Mouse (Mus musculus): ENCODE measurements around the gene Magi1. TPM values are rescaled to one million over a fixed set of nuclear protein-coding genes. Genes with fewer than 3 reads are reported as not detected.

The Magi1 gene
- polyA plus RNA-seq, 1 experiment from 2014 or later, result 19.9 TPM

DNA sequence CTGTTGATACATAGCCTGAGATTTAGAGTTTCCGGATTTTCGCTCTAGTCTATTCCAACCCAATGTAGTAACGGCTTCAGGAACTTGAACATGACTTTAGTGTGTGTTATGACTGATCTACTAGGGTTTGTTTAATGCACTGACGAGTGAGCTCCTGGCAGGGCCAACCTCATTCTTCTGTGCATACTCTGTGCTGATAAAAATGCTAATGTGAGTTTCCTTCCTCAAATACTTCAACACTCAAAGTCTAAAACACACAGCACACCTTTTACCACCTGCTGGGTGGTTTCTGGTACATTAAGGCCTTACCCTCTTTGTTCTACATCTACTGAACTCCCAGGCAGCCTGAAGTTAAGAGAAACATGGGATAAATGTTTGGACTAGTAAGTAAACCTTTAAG lies 157.0 kb downstream of the Magi1 start:
- Histone ChIP-seq H3K27me3 (no peaks in the 10 kb centered on the region), H3K9ac (no peak overlapping the region; the same call in 1 of the 2 replicates), H3K36me3 (no peaks in the 10 kb centered on the region), H3K9me3 (no peaks in the 10 kb centered on the region), H3K27ac (no peak overlapping the region), H3K4me3 (no peak overlapping the region), H3K4me2 (replicated peaks) (no peak overlapping the region), H3K4me1 (peaks cover 32% of the 10 kb centered on the region)
- ATAC-seq (ENCODE audit: insufficient number of reproducible peaks, insufficient read depth, low FRiP score, low TSS enrichment), result no peak
- WGBS, result 88% methylated on average over 4 of the region's 4 CpGs

DNA sequence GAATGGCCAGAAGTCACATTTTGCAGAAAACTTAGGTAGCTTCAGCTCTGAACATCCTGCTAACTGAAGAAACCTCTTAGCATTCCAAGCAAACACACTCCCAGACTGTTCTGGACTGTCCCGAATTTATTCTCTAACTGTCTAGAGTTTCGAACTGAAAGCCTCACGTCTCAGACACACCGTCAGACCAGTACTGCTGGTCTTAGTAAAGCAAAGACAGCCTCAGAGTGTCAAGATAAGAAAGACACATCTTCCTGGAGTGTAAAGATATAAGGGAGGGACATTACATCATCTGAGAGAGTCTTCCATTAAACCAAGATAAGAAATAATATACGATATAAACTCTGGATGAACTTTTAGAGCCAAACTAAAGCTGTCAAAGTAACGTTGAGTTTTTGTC lies 158.6 kb downstream of the Magi1 start:
- Histone ChIP-seq H3K27ac (no peak overlapping the region; the same call in 1 of the 2 replicates), H3K27me3 (no peaks in the 10 kb centered on the region), H3K4me3 (no peak overlapping the region), H3K4me2 (replicated peaks) (no peak overlapping the region), H3K9ac (no peak overlapping the region), H3K9me3 (no peaks in the 10 kb centered on the region), H3K4me1 (peaks cover 41% of the 10 kb centered on the region), H3K36me3 (no peaks in the 10 kb centered on the region)
- 55% methylated on average over 6 of the region's 6 CpGs for WGBS
- no peak for ATAC-seq (ENCODE audit: insufficient number of reproducible peaks, insufficient read depth, low FRiP score, low TSS enrichment)

DNA sequence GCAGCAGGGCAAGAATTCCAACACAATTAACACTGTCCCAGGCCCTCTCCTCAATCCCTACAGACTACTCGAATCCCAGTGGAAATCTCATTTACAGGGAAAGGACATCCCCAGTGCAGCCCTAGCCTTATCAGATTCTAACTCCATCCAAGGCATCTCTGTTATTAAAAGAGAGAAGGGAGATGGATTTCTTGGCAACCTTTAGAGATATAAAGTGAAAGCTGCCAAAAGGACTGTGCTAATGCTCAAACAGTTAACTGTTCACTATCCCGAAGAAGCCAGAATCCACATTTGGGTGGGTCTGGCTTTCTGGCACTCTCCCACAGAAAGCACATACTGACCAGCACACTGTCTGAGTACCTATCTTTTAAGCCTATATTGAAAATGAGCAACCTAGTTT lies 159.4 kb downstream of the Magi1 start:
- H3K9ac ChIP-seq, result no peak overlapping the region
- H3K4me1 ChIP-seq, result peaks cover 41% of the 10 kb centered on the region
- no peak for ATAC-seq (ENCODE audit: insufficient number of reproducible peaks, insufficient read depth, low FRiP score, low TSS enrichment)
- 60% methylated on average over 2 of the region's 2 CpGs for WGBS
- H3K9me3 ChIP-seq, result no peaks in the 10 kb centered on the region
- H3K4me2 ChIP-seq (replicated peaks), result no peak overlapping the region
- no peak overlapping the region for H3K4me3 ChIP-seq
- no peaks in the 10 kb centered on the region for H3K27me3 ChIP-seq
- no peaks in the 10 kb centered on the region for H3K36me3 ChIP-seq
- no peak overlapping the region for H3K27ac ChIP-seq

DNA sequence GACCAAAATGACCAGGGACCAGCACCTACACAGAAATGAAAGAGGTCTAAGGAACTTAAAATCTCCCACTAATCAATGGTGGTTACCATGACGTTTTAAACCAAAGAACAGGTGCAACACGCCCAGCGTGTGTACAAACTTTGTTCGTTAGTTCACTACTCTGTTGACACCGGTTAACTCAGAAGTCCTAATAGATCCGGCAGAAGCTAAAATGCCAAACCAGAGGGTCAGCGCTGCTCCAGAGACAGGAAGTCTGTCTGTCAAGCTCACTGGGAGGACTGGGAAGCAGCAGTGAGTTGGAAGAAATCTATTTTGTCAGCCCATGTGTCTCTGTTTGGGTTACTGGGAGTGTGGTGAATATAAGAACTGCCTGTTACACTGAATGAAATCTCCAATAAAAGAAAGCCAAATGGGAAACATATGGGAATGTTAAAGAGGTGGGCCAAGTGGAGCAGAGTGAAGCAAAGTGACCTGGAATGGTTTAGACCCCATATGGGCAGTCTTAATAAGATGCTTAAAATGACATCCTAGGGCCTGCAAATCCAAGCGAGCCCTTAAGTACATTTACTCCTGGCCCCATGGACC lies 161.1 kb downstream of the Magi1 start:
- Histone ChIP-seq H3K9ac (no peak overlapping the region), H3K4me1 (peaks cover 27% of the 10 kb centered on the region), H3K4me2 (replicated peaks) (0 out of 2 replicates have a peak overlapping the region, but pooled peaks have one; percentile 21), H3K36me3 (no peaks in the 10 kb centered on the region), H3K9me3 (no peaks in the 10 kb centered on the region), H3K27me3 (no peaks in the 10 kb centered on the region), H3K4me3 (no peak overlapping the region), H3K27ac (peak overlapping the region; percentile 50)
- no peak for ATAC-seq (ENCODE audit: insufficient number of reproducible peaks, insufficient read depth, low FRiP score, low TSS enrichment)
- 37% methylated on average over 8 of the region's 8 CpGs for WGBS

DNA sequence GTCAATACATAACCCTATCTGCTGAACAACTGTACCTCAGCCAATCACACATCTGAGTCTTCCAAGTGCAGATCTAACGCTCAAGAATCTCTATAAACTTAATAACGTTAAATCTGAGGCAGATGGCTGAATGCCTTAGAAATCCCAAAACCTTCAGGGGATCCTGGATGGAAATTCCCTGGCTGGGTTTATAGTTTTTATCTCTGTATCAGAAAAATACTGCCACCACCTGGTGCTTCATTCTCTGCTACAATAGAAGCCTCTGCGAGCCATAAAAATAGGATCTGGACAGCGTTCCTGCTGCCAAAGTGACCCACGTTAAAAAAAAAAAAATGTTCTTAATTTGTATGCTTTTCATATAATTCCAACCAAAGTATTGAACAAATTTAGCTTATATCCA lies 162.2 kb downstream of the Magi1 start:
- no peaks in the 10 kb centered on the region for H3K27me3 ChIP-seq
- no peaks in the 10 kb centered on the region for H3K36me3 ChIP-seq
- no peak overlapping the region for H3K4me3 ChIP-seq
- peaks cover 27% of the 10 kb centered on the region for H3K4me1 ChIP-seq
- WGBS, result 52% methylated on average over 5 of the region's 5 CpGs
- H3K27ac ChIP-seq, result no peak overlapping the region
- H3K4me2 ChIP-seq (replicated peaks), result no peak overlapping the region
- no peak for ATAC-seq (ENCODE audit: insufficient number of reproducible peaks, insufficient read depth, low FRiP score, low TSS enrichment)
- H3K9me3 ChIP-seq, result no peaks in the 10 kb centered on the region
- H3K9ac ChIP-seq, result no peak overlapping the region

DNA sequence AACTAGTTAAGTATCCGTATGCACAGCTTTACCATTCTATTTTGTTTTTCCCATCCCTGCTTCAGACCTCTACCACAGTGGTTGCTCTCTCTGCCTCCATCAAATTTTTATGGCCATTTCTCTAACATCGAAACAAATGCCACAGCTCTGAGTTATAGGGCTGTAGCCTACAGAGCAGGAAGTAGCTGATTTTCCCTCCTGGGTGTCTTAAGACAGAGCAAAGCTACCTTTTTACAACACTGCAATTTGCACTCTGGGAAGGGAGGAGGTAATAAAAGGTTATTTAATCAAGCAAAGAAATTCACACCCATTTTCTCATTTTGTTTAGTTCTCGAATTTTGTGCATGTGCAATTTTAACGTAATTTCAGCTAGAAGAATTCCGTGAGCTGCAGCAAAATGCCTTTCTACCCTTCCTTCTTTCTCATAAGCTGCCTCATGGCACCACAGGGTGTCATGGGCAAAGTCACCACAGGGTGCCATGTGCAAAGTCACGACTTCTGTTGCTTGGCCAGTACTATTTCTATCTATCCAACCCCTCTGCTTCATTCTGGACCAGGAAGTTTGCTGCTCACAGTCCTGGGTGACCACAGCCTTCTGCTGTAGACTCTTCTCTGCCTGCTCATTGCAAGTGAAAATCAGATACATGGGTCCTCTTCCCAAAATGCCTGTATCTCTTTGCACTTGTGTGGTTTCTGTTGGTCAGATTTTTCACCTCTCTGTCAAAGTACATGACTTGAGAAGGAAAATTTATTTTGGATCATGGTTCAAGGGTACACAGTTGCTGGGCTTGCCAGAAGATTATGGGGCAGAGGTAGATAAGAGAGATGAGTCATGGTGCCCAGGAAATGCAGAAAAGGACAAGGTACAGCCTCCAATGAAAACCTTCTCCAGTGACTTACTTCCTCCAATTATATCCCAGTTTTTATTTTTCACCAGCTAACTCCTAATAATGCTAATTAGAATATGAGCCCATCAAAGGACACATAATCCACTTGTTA lies 167.0 kb downstream of the Magi1 start:
- no peaks in the 10 kb centered on the region for H3K36me3 ChIP-seq
- WGBS, result 83% methylated on average over 6 of the region's 6 CpGs

DNA sequence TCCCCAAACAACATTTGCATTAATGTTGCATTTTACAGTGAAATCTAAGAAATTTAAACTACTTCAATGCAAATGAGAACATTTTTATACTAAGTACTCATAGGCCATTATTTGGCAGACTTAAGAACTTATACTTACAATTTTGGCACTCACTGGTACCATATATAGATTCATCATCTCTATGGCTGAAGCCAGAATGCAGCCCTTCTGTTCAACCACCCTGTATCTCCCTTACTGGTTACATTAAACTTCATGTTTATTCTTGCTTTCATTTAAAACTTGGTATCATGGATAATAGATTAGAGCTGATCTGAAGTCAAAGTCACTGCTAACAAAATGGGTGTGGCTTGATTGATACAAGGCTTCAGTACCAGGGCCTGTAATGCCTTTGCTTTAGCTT lies 171.9 kb downstream of the Magi1 start:
- H3K4me2 ChIP-seq (replicated peaks), result no peak overlapping the region
- no peaks in the 10 kb centered on the region for H3K9me3 ChIP-seq
- no peak for ATAC-seq (ENCODE audit: insufficient number of reproducible peaks, insufficient read depth, low FRiP score, low TSS enrichment)
- H3K4me1 ChIP-seq, result peaks cover 11% of the 10 kb centered on the region; the same call in 1 of the 2 replicates
- no peak overlapping the region for H3K27ac ChIP-seq
- no peak overlapping the region for H3K9ac ChIP-seq
- no peaks in the 10 kb centered on the region for H3K36me3 ChIP-seq
- H3K27me3 ChIP-seq, result no peaks in the 10 kb centered on the region
- H3K4me3 ChIP-seq, result no peak overlapping the region

More for the DNA sequence above, 167.0 kb downstream of the Magi1 start:
- Histone ChIP-seq H3K4me3 (no peak overlapping the region), H3K9me3 (no peaks in the 10 kb centered on the region), H3K4me2 (replicated peaks) (no peak overlapping the region), H3K27me3 (no peaks in the 10 kb centered on the region), H3K4me1 (peaks cover 9% of the 10 kb centered on the region; the same call in 1 of the 2 replicates), H3K9ac (no peak overlapping the region), H3K27ac (no peak overlapping the region)
- no peak for ATAC-seq (ENCODE audit: insufficient number of reproducible peaks, insufficient read depth, low FRiP score, low TSS enrichment)

DNA sequence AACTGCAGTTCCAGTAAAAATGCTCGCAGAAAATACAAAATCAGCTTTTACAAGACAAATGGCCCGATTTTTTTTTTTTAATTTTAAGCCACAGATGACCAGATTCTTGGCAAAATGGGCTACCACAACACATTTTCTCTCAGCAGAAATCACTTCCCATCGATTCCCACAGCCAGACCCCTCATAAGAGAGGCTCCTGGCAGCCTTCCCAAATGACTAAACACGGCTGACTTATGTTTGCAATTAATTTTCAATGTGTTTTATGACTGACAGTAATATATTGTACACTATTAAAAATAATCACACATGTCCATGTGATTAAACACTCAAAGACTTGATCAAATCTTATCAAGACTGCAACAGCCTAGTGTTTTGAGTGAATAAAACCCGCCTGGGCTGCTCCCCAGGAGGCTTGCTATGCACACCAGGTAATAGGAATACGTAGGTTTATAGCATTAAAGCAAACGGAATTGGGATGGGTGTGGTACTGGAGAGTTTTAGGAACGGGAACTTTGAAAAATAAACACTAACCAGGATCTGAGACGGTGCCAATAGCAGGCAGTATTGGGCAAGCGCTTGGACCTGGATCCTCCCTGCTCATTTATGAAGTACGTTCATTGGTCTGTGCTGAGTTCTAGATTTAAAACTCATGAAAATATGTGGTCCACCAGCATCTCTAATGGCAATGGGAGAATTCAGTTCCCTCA lies 176.2 kb downstream of the Magi1 start:
- 61% methylated on average over 11 of the region's 11 CpGs for WGBS
- no peak for ATAC-seq (ENCODE audit: insufficient number of reproducible peaks, insufficient read depth, low FRiP score, low TSS enrichment)
- Histone ChIP-seq H3K27ac (no peak overlapping the region), H3K9ac (no peak overlapping the region), H3K4me3 (no peak overlapping the region), H3K4me1 (peaks cover 26% of the 10 kb centered on the region), H3K9me3 (no peaks in the 10 kb centered on the region), H3K27me3 (no peaks in the 10 kb centered on the region), H3K36me3 (no peaks in the 10 kb centered on the region), H3K4me2 (replicated peaks) (no peak overlapping the region)

DNA sequence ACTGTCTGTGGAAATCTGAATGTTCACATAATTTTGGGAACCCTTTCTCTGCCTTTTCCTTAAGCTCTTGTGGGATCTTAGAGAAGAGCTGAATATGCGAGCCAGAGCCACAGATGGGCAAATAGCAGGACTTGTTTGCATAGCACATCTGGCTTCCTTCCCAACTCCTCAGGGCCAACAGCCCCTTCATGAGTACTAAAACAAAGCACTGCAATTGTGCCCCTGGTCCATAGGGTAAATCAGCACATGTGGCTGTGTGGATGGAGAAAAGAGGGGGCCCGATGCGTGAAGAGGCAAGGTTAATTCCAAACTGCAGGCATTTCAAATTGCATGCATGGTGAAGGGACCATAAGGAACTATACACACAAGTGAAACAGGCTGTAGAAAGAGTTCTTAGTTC lies 180.1 kb downstream of the Magi1 start:
- no peaks in the 10 kb centered on the region for H3K36me3 ChIP-seq
- H3K27me3 ChIP-seq, result no peaks in the 10 kb centered on the region
- WGBS, result 26% methylated on average over 3 of the region's 3 CpGs
- no peak for ATAC-seq (ENCODE audit: insufficient number of reproducible peaks, insufficient read depth, low FRiP score, low TSS enrichment)
- no peak overlapping the region for H3K4me2 ChIP-seq (replicated peaks)
- no peaks in the 10 kb centered on the region for H3K9me3 ChIP-seq
- no peak overlapping the region for H3K4me3 ChIP-seq
- no peak overlapping the region for H3K9ac ChIP-seq
- peak overlapping the region; percentile 30; the same call in 1 of the 2 replicates for H3K27ac ChIP-seq
- peaks cover 38% of the 10 kb centered on the region for H3K4me1 ChIP-seq

DNA sequence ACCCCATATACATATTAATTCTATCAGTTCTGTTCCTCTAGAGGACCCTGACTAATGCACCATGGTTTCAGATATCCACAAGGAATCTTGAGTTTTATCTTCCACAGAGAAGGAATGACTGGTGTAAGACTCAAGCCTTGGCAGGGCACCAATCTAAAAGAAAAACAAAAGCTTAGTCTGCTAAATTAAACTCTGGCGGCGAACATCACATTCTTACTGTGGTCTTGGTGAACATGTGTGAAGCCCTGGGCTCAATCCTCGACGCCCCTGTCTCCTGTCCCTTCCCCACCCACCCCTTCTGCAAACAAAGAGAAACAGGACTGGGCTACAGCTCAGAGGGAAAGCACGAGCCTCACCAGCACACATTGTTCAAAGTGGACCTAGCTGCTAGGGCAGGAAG lies 182.5 kb downstream of the Magi1 start:
- no peaks in the 10 kb centered on the region for H3K36me3 ChIP-seq
- H3K4me2 ChIP-seq (replicated peaks), result no peak overlapping the region
- H3K27me3 ChIP-seq, result no peaks in the 10 kb centered on the region
- H3K27ac ChIP-seq, result 0 out of 2 replicates have a peak overlapping the region, but pooled peaks have one; percentile 23
- WGBS, result 35% methylated on average over 5 of the region's 5 CpGs
- ATAC-seq (ENCODE audit: insufficient number of reproducible peaks, insufficient read depth, low FRiP score, low TSS enrichment), result no peak
- peaks cover 31% of the 10 kb centered on the region for H3K4me1 ChIP-seq
- no peak overlapping the region for H3K9ac ChIP-seq
- H3K4me3 ChIP-seq, result no peak overlapping the region
- H3K9me3 ChIP-seq, result no peaks in the 10 kb centered on the region

DNA sequence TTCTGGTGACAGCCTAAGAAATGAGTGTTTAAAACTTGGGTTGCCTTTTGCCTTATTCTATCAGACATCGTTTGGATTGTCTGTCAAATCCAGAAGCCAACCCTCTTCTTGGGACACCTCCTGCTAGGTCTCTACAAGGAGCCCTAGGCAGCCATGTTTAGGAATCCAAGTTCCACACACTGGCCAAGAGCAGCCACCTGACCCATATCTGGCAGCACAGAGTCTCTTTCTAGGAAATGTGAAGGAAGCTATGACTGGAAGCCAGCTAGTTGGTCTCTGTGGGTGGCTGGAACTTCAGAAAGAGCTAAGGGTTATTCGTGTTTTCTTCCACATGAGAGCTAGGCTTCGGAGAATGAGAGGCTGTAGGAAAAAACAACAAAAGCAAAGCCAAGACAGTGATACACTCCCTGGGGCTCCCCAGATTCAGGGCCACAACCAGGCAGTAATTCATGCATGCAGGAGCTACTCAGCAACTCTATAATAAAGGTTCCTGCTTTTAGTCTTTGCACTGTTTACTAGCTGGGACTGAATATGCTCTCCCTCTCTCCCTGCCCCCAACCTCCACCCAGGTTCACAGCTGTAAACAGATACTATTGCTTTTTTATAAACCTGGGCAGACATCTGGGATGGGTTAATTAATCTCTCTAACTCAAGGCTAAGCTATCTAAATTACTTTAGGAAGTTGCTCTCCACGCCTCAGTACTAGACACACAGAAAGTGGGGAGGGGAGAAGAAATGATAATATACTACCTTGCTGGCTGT lies 188.6 kb downstream of the Magi1 start:
- 41% methylated on average over 4 of the region's 4 CpGs for WGBS
- ATAC-seq (ENCODE audit: insufficient number of reproducible peaks, insufficient read depth, low FRiP score, low TSS enrichment), result no peak

More for the DNA sequence above, 188.6 kb downstream of the Magi1 start:
- H3K4me2 ChIP-seq (replicated peaks), result no peak overlapping the region
- no peaks in the 10 kb centered on the region for H3K27me3 ChIP-seq
- H3K27ac ChIP-seq, result 0 out of 2 replicates have a peak overlapping the region, but pooled peaks have one; percentile 0
- H3K36me3 ChIP-seq, result no peaks in the 10 kb centered on the region
- no peaks in the 10 kb centered on the region for H3K9me3 ChIP-seq
- no peak overlapping the region for H3K4me3 ChIP-seq
- H3K4me1 ChIP-seq, result peaks cover 18% of the 10 kb centered on the region
- H3K9ac ChIP-seq, result no peak overlapping the region

Data from embryonic facial prominence, embryonic 12.5 days (tissue).